8 mouse cellular contexts compared by ENCODE assay signal in the genomic region with DNA sequence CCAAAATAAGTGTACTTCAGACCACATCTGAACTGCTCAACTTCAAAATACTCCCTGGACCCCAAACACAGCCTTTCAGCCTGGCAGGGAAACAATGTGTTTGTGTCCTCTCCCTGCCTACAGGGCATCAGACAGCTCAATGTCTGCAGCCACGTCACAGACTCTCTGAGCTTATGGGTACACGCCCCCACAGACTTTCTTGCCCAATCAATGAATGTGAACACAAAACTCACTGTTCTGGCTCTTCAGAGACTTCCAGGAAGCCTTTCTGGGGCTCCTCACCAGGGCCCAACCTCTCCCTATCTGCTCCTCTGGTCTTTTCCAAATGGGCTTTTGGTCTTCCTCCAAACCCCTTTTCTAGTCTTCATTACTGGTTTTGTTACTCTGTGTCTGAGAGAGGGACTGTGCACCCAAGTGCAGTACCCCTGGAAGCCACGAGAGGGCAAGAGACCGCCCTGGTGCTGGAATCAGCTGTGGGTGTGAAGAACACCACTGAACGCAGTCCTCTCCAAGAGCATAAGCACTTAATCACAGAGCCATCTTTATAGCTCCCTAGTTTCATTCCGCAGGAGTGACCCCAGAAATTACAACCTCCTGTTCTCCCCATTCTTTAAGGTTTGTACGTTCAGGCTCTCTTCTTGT. TPM values are rescaled to one million over a fixed set of nuclear protein-coding genes. Genes with fewer than 3 reads are reported as not detected.
DNase-seq lines count a peak whose midpoint lies in the region; ATAC-seq and TF ChIP-seq lines count a peak whose summit lies in the region.

No protein-coding gene starts in this region.

- no peaks in the 10 kb centered on the region for H3K27me3 ChIP-seq in forebrain, embryonic 10.5 days (ENCODE audit: poor library complexity, severe bottlenecking)
- no peaks in the 10 kb centered on the region for H3K27me3 ChIP-seq in forebrain, embryonic 13.5 days
- no peaks in the 10 kb centered on the region for H3K27me3 ChIP-seq in testis, adult 2 months (ENCODE audit: control insufficient read depth, insufficient read depth, low read length)
- no peaks in the 10 kb centered on the region for H3K27me3 ChIP-seq in embryonic facial prominence, embryonic 10.5 days (replicated peaks; ENCODE audit: low read depth, poor library complexity, severe bottlenecking)
- H3K27me3 ChIP-seq in liver, adult 2 months (ENCODE audit: control insufficient read depth, insufficient read depth, low read length), result no peaks in the 10 kb centered on the region

- H3K4me1 ChIP-seq in forebrain, embryonic 10.5 days, result no peaks in the 10 kb centered on the region
- no peaks in the 10 kb centered on the region for H3K4me1 ChIP-seq in forebrain, embryonic 13.5 days
- no peaks in the 10 kb centered on the region for H3K4me1 ChIP-seq in testis, adult 2 months (ENCODE audit: control insufficient read depth, insufficient read depth, low read length)
- no peaks in the 10 kb centered on the region for H3K4me1 ChIP-seq in embryonic facial prominence, embryonic 10.5 days
- no peaks in the 10 kb centered on the region for H3K4me1 ChIP-seq in liver, adult 2 months (ENCODE audit: control insufficient read depth, insufficient read depth, low read length)
- H3K4me1 ChIP-seq in olfactory bulb, adult 2 months (ENCODE audit: control insufficient read depth, insufficient read depth, low read length), result peaks cover 2% of the 10 kb centered on the region; the same call in 1 of the 2 replicates

- no peak overlapping the region for H3K27ac ChIP-seq in forebrain, embryonic 10.5 days
- no peak overlapping the region for H3K27ac ChIP-seq in forebrain, embryonic 13.5 days
- no peak overlapping the region for H3K27ac ChIP-seq in testis, adult 2 months (ENCODE audit: control insufficient read depth, insufficient read depth, low read depth, low read length)
- no peak overlapping the region for H3K27ac ChIP-seq in embryonic facial prominence, embryonic 10.5 days (replicated peaks)
- H3K27ac ChIP-seq in liver, adult 2 months (replicated peaks; ENCODE audit: insufficient read depth, low read depth, low read length), result no peak overlapping the region
- H3K27ac ChIP-seq in olfactory bulb, adult 2 months (ENCODE audit: insufficient read depth, low read depth, low read length), result no peak overlapping the region

- H3K79me2 ChIP-seq in liver, adult 2 months (ENCODE audit: control insufficient read depth, insufficient read depth, low read length), result no peaks in the 10 kb centered on the region; the same call in 1 of the 2 replicates

- no peak overlapping the region for H3K9ac ChIP-seq in forebrain, embryonic 13.5 days
- no peak overlapping the region for H3K9ac ChIP-seq in liver, adult 2 months (ENCODE audit: low read depth, low read length)

- WGBS in forebrain, embryonic 10.5 days, result 83% methylated on average over 7 of the region's 7 CpGs
- 69% methylated on average over 7 of the region's 7 CpGs for WGBS in forebrain, embryonic 13.5 days
- 73% methylated on average over 7 of the region's 7 CpGs for WGBS in embryonic facial prominence, embryonic 10.5 days
- WGBS in liver, adult 2 months, result 64% methylated on average over 7 of the region's 7 CpGs
- WGBS in olfactory bulb, adult 2 months, result 46% methylated on average over 7 of the region's 7 CpGs

- no peak overlapping the region for H3K4me3 ChIP-seq in forebrain, embryonic 10.5 days
- no peak overlapping the region for H3K4me3 ChIP-seq in forebrain, embryonic 13.5 days
- H3K4me3 ChIP-seq in testis, adult 2 months (ENCODE audit: control insufficient read depth, low read depth, low read length), result no peak overlapping the region
- H3K4me3 ChIP-seq in embryonic facial prominence, embryonic 10.5 days, result 0 out of 2 replicates have a peak overlapping the region, but pooled peaks have one; percentile 21
- H3K4me3 ChIP-seq in liver, adult 2 months (ENCODE audit: insufficient read depth, low read depth, low read length), result no peak overlapping the region
- no peak overlapping the region for H3K4me3 ChIP-seq in olfactory bulb, adult 2 months (ENCODE audit: insufficient read depth, low read depth, low read length)

- no peak for TF ChIP-seq POLR2A in testis, adult 2 months (IDR thresholded peaks at IDR 0.05; ENCODE audit: control insufficient read depth, low read depth, low read length)
- TF ChIP-seq POLR2A in liver, adult 2 months (IDR thresholded peaks at IDR 0.05; ENCODE audit: extremely low read depth, insufficient read depth, low read length), result no peak
- no peak for TF ChIP-seq POLR2A in olfactory bulb, adult 2 months (IDR thresholded peaks at IDR 0.05; ENCODE audit: insufficient read depth, low read depth, low read length)

- no peaks in the 10 kb centered on the region for H3K9me3 ChIP-seq in forebrain, embryonic 10.5 days
- H3K9me3 ChIP-seq in forebrain, embryonic 13.5 days (replicated peaks), result no peaks in the 10 kb centered on the region
- no peaks in the 10 kb centered on the region for H3K9me3 ChIP-seq in embryonic facial prominence, embryonic 10.5 days

- H3K4me2 ChIP-seq in forebrain, embryonic 13.5 days, result no peak overlapping the region

- peak; percentile 59 for DNase-seq in forebrain, embryonic 10.5 days (ENCODE audit: extremely low spot score, low spot score)
- no peak for DNase-seq in testis, postnatal 14 days (ENCODE audit: low spot score)
- DNase-seq in embryonic facial prominence, embryonic 10.5 days (ENCODE audit: low spot score), result peak; percentile 65
- DNase-seq in liver, adult 2 months (ENCODE audit: extremely low read depth, low read depth, low spot score), result no peak
- no peak for DNase-seq in ovary, postnatal 10 days (ENCODE audit: low spot score)

- peak; percentile 65; the same call in 1 of the 2 replicates for TF ChIP-seq CTCF in testis, adult 2 months (IDR thresholded peaks at IDR 0.05; ENCODE audit: control insufficient read depth, insufficient read depth, insufficient replicate concordance, low read depth, low read length)
- peak; percentile 89 for TF ChIP-seq CTCF in liver, adult 2 months (IDR thresholded peaks at IDR 0.05; ENCODE audit: low read depth, low read length)
- TF ChIP-seq CTCF in olfactory bulb, adult 2 months (IDR thresholded peaks at IDR 0.05; ENCODE audit: insufficient read depth, low read depth, low read length), result peak; percentile 58; the same call in 1 of the 2 replicates

- ATAC-seq in forebrain, embryonic 13.5 days, result no peak

- peaks cover 100% of the 10 kb centered on the region for H3K36me3 ChIP-seq in forebrain, embryonic 10.5 days (replicated peaks)
- peaks cover 99% of the 10 kb centered on the region for H3K36me3 ChIP-seq in forebrain, embryonic 13.5 days (ENCODE audit: poor library complexity, severe bottlenecking)
- H3K36me3 ChIP-seq in testis, adult 2 months (ENCODE audit: control insufficient read depth, insufficient read depth, low read length), result no peaks in the 10 kb centered on the region
- peaks cover 100% of the 10 kb centered on the region for H3K36me3 ChIP-seq in embryonic facial prominence, embryonic 10.5 days (replicated peaks)
- peaks cover 23% of the 10 kb centered on the region for H3K36me3 ChIP-seq in liver, adult 2 months (ENCODE audit: control insufficient read depth, insufficient read depth, low read length)

RNA-seq across cellular contexts. Expression of gene Prr12, which starts 14.8 kb away (rescaled TPM):
- polyA plus RNA-seq in forebrain, embryonic 10.5 days (2016; fragmentation: Nextera tagmentation; extraction: Ambion mirVana), result 11.9 and 12.7 TPM in 2 replicates
- polyA plus RNA-seq in forebrain, embryonic 13.5 days (2015; fragmentation: Nextera tagmentation; extraction: Ambion mirVana), result 14.9 and 17.2 TPM in 2 replicates
- polyA plus RNA-seq in testis, adult 2 months (2012; rRNA removed), result 3.4 and 3.5 TPM in 2 replicates
- polyA plus RNA-seq in embryonic facial prominence, embryonic 10.5 days (2016; fragmentation: Nextera tagmentation; extraction: Ambion mirVana), result 13.4 and 14.9 TPM in 2 replicates
- 1.2 and 1.7 TPM in 2 replicates for total RNA-seq in liver, adult 2 months (2014; rRNA removed)
- polyA plus RNA-seq in liver, adult 2 months (2012; rRNA removed), result 2.7 and 3.7 TPM in 2 replicates
- polyA plus RNA-seq in olfactory bulb, adult 2 months (2012; ENCODE audit: insufficient read depth, insufficient read length, low replicate concordance, missing spikeins), result not detected in 2 replicates

RNA-seq across cellular contexts. Expression of gene Rras, which starts 20.1 kb away (rescaled TPM):
- polyA plus RNA-seq in forebrain, embryonic 10.5 days (2016; fragmentation: Nextera tagmentation; extraction: Ambion mirVana), result 15.0 and 16.8 TPM in 2 replicates
- polyA plus RNA-seq in forebrain, embryonic 13.5 days (2015; fragmentation: Nextera tagmentation; extraction: Ambion mirVana), result 9.4 and 10.2 TPM in 2 replicates
- polyA plus RNA-seq in testis, adult 2 months (2012; rRNA removed), result 43.4 and 44.2 TPM in 2 replicates
- 18.8 and 20.3 TPM in 2 replicates for polyA plus RNA-seq in embryonic facial prominence, embryonic 10.5 days (2016; fragmentation: Nextera tagmentation; extraction: Ambion mirVana)
- 8.9 and 13.9 TPM in 2 replicates for total RNA-seq in liver, adult 2 months (2014; rRNA removed)
- 53.4 and 54.9 TPM in 2 replicates for polyA plus RNA-seq in liver, adult 2 months (2012; rRNA removed)
- polyA plus RNA-seq in olfactory bulb, adult 2 months (2012; ENCODE audit: insufficient read depth, insufficient read length, low replicate concordance, missing spikeins), result not detected in 2 replicates

RNA-seq across cellular contexts. Expression of gene Scaf1, which starts 21.7 kb away (rescaled TPM):
- 39.9 and 41.0 TPM in 2 replicates for polyA plus RNA-seq in forebrain, embryonic 10.5 days (2016; fragmentation: Nextera tagmentation; extraction: Ambion mirVana)
- 35.8 and 38.9 TPM in 2 replicates for polyA plus RNA-seq in forebrain, embryonic 13.5 days (2015; fragmentation: Nextera tagmentation; extraction: Ambion mirVana)
- 25.1 and 27.4 TPM in 2 replicates for polyA plus RNA-seq in testis, adult 2 months (2012; rRNA removed)
- 46.2 and 47.9 TPM in 2 replicates for polyA plus RNA-seq in embryonic facial prominence, embryonic 10.5 days (2016; fragmentation: Nextera tagmentation; extraction: Ambion mirVana)
- 4.4 and 9.7 TPM in 2 replicates for total RNA-seq in liver, adult 2 months (2014; rRNA removed)
- 25.7 and 31.8 TPM in 2 replicates for polyA plus RNA-seq in liver, adult 2 months (2012; rRNA removed)
- polyA plus RNA-seq in olfactory bulb, adult 2 months (2012; ENCODE audit: insufficient read depth, insufficient read length, low replicate concordance, missing spikeins), result not detected in 2 replicates

RNA-seq across cellular contexts. Expression of gene Nosip, which starts 24.4 kb away (rescaled TPM):
- polyA plus RNA-seq in forebrain, embryonic 10.5 days (2016; fragmentation: Nextera tagmentation; extraction: Ambion mirVana), result 61.2 and 67.6 TPM in 2 replicates
- 52.7 and 58.5 TPM in 2 replicates for polyA plus RNA-seq in forebrain, embryonic 13.5 days (2015; fragmentation: Nextera tagmentation; extraction: Ambion mirVana)
- 115 and 123 TPM in 2 replicates for polyA plus RNA-seq in testis, adult 2 months (2012; rRNA removed)
- polyA plus RNA-seq in embryonic facial prominence, embryonic 10.5 days (2016; fragmentation: Nextera tagmentation; extraction: Ambion mirVana), result 70.8 and 74.7 TPM in 2 replicates
- 20.1 and 22.8 TPM in 2 replicates for total RNA-seq in liver, adult 2 months (2014; rRNA removed)
- 31.4 and 35.8 TPM in 2 replicates for polyA plus RNA-seq in liver, adult 2 months (2012; rRNA removed)
- not detected in 2 replicates for polyA plus RNA-seq in olfactory bulb, adult 2 months (2012; ENCODE audit: insufficient read depth, insufficient read length, low replicate concordance, missing spikeins)

RNA-seq across cellular contexts. Expression of gene Prrg2, which starts 24.6 kb away (rescaled TPM):
- 16.5 and 17.7 TPM in 2 replicates for polyA plus RNA-seq in forebrain, embryonic 10.5 days (2016; fragmentation: Nextera tagmentation; extraction: Ambion mirVana)
- polyA plus RNA-seq in forebrain, embryonic 13.5 days (2015; fragmentation: Nextera tagmentation; extraction: Ambion mirVana), result 14.7 and 14.8 TPM in 2 replicates
- polyA plus RNA-seq in testis, adult 2 months (2012; rRNA removed), result 27.3 and 27.9 TPM in 2 replicates
- polyA plus RNA-seq in embryonic facial prominence, embryonic 10.5 days (2016; fragmentation: Nextera tagmentation; extraction: Ambion mirVana), result 23.3 and 24.4 TPM in 2 replicates
- 26.1 and 32.8 TPM in 2 replicates for total RNA-seq in liver, adult 2 months (2014; rRNA removed)
- 74.1 and 83.8 TPM in 2 replicates for polyA plus RNA-seq in liver, adult 2 months (2012; rRNA removed)
- polyA plus RNA-seq in olfactory bulb, adult 2 months (2012; ENCODE audit: insufficient read depth, insufficient read length, low replicate concordance, missing spikeins), result not detected in 2 replicates

Comparison
In these comparisons a context has a peak if more than half of its experiments do, and no peak if none do; other contexts are left out.
1. DNase-seq: peak in forebrain, embryonic 10.5 days (single experiment) and embryonic facial prominence, embryonic 10.5 days (single experiment); none in testis, postnatal 14 days (single experiment), liver, adult 2 months (single experiment) and ovary, postnatal 10 days (single experiment).
2. RNA of gene Rras, which starts 20.1 kb away (polyA plus RNA-seq): 53.4 to 54.9 TPM in liver, adult 2 months, 43.4 to 44.2 TPM in testis, adult 2 months, 18.8 to 20.3 TPM in embryonic facial prominence, embryonic 10.5 days, 15.0 to 16.8 TPM in forebrain, embryonic 10.5 days and 9.4 to 10.2 TPM in forebrain, embryonic 13.5 days; not detected in olfactory bulb, adult 2 months; every median in the first group is over 10 times any median in the second.
3. Peak in every context shown above with its lines, with median percentiles within 50 percentile points of each other: CTCF ChIP-seq.